Mouse (Mus musculus) spleen, adult 2 months (tissue): Measurements from ENCODE around the gene Nrp1.

Experiments used
- CTCF ChIP-seq: fragments of 200-500 bp; IDR thresholded peaks from 2 replicates; pipeline ENCODE4 v1.5.1; 2011; ENCODE audit warnings: mild to moderate bottlenecking, inconsistent platforms; ENCODE audit not compliant: insufficient read depth, insufficient read length, insufficient replicate concordance; ENCODE audit errors: extremely low read depth
- POLR2A ChIP-seq: fragments of 200-500 bp; IDR thresholded peaks from 2 replicates; pipeline ENCODE4 v1.6.1; 2011; ENCODE audit warnings: low read depth, low read length, inconsistent platforms

GRCm38 (mm10) chr8:128451121-128451520 lies 92.7 kb downstream of the Nrp1 start:
- TF ChIP-seq CTCF, result no peak
- no peak for TF ChIP-seq POLR2A
